Mouse (Mus musculus) midbrain, embryonic 14.5 days (tissue): Measurements from ENCODE around the gene Tat. TPM values are rescaled to one million over a fixed set of nuclear protein-coding genes. Genes with fewer than 3 reads are reported as not detected.

Source experiments
- ATAC-seq: fragments of 200-750 bp; cut with Nextera tagmentation; 2 replicates; pipeline ENCODE4 v1.8.0; 2017; ENCODE audit warnings: moderate number of reproducible peaks, moderate library complexity; ENCODE audit not compliant: low FRiP score, low TSS enrichment
- DNase-seq: peaks from one replicate; pipeline ENCODE4 v3.0.0-alpha.2; 2015
- H3K27ac ChIP-seq: fragments of 300-500 bp; sonication (generic); replicated peaks from 2 replicates; pipeline ENCODE4 v1.5.1; 2014; ENCODE audit warnings: mild to moderate bottlenecking, low read depth, low read length, moderate library complexity
- H3K27me3 ChIP-seq: fragments of 300-500 bp; sonication (generic); 2 replicates; pipeline ENCODE4 v1.6.1; 2014; ENCODE audit warnings: low read length, control low read depth, mixed read lengths; ENCODE audit not compliant: control insufficient read depth, insufficient read depth
- H3K36me3 ChIP-seq: fragments of 300-500 bp; sonication (generic); 2 replicates; pipeline ENCODE4 v1.6.1; 2014; ENCODE audit warnings: low read length, control low read depth; ENCODE audit not compliant: control insufficient read depth, insufficient read depth
- H3K4me1 ChIP-seq: fragments of 300-500 bp; sonication (generic); 2 replicates; pipeline ENCODE4 v1.6.1; 2014; ENCODE audit warnings: mild to moderate bottlenecking, antibody characterized with exemption, low read length, control low read depth; ENCODE audit not compliant: control insufficient read depth, insufficient read depth
- H3K4me2 ChIP-seq: fragments of 300-500 bp; sonication (generic); 2 replicates; pipeline ENCODE4 v1.6.1; 2014; ENCODE audit warnings: mild to moderate bottlenecking, low read length, moderate library complexity
- H3K4me3 ChIP-seq: fragments of 300-500 bp; sonication (generic); replicated peaks from 2 replicates; pipeline ENCODE4 v1.5.1; 2014; ENCODE audit warnings: low read depth, low read length
- H3K9ac ChIP-seq: fragments of 300-500 bp; sonication (generic); replicated peaks from 2 replicates; pipeline ENCODE4 v1.6.1; 2014; ENCODE audit warnings: mild to moderate bottlenecking, low read length, moderate library complexity
- H3K9me3 ChIP-seq: fragments of 300-500 bp; sonication (generic); 2 replicates; pipeline ENCODE4 v1.6.1; 2016; ENCODE audit warnings: low read length, control low read depth, mixed read lengths; ENCODE audit not compliant: control insufficient read depth
- WGBS: fragments of 180-500 bp; shearing (Covaris S2); extraction: QIAGEN DNeasy Blood & Tissue Kit; methylation state at CpG from one replicate; pipeline ENCODE4 v1.1.7; 2014; 5-methylcytosine and 5-hydroxymethylcytosine counted together
- polyA plus RNA-seq: library from polyadenylated mRNA; unstranded; fragments of >200 nt; fragmentation: Nextera tagmentation; extraction: Ambion mirVana; gene quantifications from 2 replicates; pipeline ENCODE4 v1.2.1, GENCODE M21; 2014

The Tat gene
- not detected in 2 replicates for polyA plus RNA-seq

DNA sequence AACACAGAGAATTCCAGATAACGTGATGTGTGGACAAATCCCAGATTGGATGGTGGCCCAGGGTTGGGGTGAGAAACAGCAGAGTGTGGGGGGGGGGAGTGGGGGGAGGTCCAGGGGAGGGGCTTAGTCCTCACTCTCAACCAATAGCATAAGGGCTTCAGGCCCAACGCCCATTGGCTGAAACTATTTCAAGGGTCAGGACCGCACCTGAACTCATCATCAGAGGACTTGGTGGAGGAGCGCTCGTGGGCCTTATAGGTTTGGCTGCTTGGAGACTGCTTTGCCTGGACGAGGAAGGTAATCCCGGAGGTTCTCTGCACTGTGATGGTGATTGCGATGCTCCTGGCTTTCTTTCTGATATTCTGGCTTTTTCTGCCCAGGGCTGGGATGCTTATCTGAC lies at the start of gene Tat:
Tat (plus strand) TSS at position 214 of the 400 bp plus-strand sequence.
- no peak for DNase-seq
- H3K9me3 ChIP-seq: no peaks in the 10 kb centered on the region
- H3K9ac ChIP-seq: no peak within 1 kb of the TSS
- H3K4me3 ChIP-seq: no peak within 1 kb of the TSS
- WGBS: 87% methylated on average over 8 of the region's 8 CpGs
- H3K4me1 ChIP-seq: no peaks in the 10 kb centered on the region
- H3K27me3 ChIP-seq: no peaks in the 10 kb centered on the region
- H3K27ac ChIP-seq: no peak within 1 kb of the TSS
- no peak within 1 kb of the TSS for H3K4me2 ChIP-seq
- no peaks in the 10 kb centered on the region for H3K36me3 ChIP-seq
- no peak for ATAC-seq

DNA sequence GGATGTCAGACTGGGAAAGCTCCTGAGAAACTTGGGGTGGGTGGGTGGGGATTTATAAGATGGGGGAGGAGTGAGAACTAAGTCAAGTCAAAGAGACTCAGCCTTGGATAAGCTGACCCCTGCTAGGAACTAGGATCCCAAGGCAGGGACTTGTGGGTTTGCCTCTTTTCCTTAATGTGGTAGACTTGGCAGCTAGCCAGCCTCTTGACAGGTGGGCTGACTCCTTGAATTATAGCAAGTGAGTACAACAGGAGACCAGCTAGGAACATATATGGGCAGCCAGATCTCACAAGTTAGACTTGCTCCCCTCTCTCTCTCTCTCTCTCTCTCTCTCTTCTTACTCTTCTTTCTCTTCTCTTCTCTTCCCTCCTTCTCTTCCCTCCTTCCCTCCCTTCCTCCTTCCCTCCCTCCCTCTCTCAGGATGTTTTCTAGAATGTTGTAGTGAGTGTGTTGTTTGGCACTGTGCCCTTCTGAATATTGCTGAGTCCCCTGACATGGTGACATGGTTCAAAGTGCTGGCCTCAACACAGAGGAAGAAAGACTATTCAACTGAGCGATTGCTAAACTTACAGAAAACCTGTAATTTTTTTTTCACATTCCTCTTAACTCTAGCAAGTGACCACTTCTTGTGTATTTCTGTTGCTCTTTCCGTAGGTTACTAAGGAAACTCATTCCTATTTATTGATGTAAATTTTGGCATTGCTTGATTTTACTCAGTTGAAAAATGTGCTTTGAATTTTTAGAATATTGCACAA lies 48.5 kb upstream of the Tat start:
- peaks cover 44% of the 10 kb centered on the region for H3K36me3 ChIP-seq
- ATAC-seq: no peak
- H3K4me2 ChIP-seq: no peak overlapping the region
- DNase-seq: no peak
- H3K4me3 ChIP-seq: no peak overlapping the region
- no peaks in the 10 kb centered on the region for H3K4me1 ChIP-seq
- no peak overlapping the region for H3K9ac ChIP-seq
- H3K27me3 ChIP-seq: no peaks in the 10 kb centered on the region
- no peaks in the 10 kb centered on the region for H3K9me3 ChIP-seq
- H3K27ac ChIP-seq: no peak overlapping the region
- WGBS: 93% methylated on average over 2 of the region's 2 CpGs

DNA sequence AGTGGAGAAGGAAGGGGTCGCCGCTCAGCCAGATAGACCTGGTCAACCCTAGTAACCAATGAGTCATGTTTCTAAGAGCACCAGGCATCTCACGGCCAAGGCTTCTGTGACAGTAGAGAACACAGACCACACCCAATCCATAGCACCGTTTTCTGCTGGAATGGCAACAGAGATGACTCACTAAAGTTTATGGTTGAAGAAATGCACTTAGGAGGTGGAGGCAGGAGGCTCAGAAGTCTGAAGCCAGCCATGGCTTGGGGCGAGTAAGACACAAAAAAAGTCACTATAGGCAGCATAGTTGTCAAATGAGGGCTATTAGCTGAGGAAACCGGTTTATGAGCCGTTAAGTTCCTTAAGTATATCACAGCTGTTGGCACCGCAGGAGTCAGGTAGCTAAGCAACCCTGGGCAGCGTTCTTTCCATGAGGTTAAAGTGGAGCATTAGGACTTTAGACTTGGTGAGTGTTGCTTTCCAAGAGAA lies 45.0 kb upstream of the Tat start:
- no peak for DNase-seq
- Histone ChIP-seq H3K9me3 (no peaks in the 10 kb centered on the region), H3K27ac (no peak overlapping the region), H3K4me2 (no peak overlapping the region), H3K27me3 (no peaks in the 10 kb centered on the region), H3K4me3 (no peak overlapping the region), H3K9ac (no peak overlapping the region), H3K4me1 (0 out of 2 replicates have a peak, but pooled peaks cover 6% of the 10 kb centered on the region), H3K36me3 (peaks cover 23% of the 10 kb centered on the region)
- WGBS: 59% methylated on average over 9 of the region's 9 CpGs
- no peak for ATAC-seq

DNA sequence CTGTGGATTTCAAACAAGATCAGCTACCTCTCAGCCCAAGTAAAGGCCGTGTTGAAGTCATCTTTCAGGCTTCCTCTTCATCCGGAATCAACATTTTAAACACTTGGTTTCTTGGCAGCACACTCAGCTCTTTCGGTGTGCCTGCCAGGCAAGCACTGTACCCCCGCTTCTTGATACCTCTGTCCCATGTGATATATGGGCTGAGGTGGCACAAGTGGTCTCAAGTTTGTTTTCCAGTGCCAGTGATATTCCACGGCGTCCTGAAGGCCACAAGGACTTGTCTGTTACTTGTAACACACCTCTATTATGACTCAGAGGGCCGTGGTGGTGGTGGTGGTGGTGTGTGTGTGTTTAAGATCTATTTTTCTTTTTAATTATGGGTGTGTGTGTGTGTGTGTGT lies 44.5 kb upstream of the Tat start:
- no peak overlapping the region for H3K4me2 ChIP-seq
- ATAC-seq (no peak), DNase-seq (no peak)
- H3K27me3 ChIP-seq: no peaks in the 10 kb centered on the region
- no peak overlapping the region for H3K4me3 ChIP-seq
- H3K27ac ChIP-seq: no peak overlapping the region
- H3K36me3 ChIP-seq: peaks cover 18% of the 10 kb centered on the region
- H3K9me3 ChIP-seq: no peaks in the 10 kb centered on the region
- 0 out of 2 replicates have a peak, but pooled peaks cover 6% of the 10 kb centered on the region for H3K4me1 ChIP-seq
- H3K9ac ChIP-seq: no peak overlapping the region
- WGBS: 91% methylated on average over 7 of the region's 7 CpGs

DNA sequence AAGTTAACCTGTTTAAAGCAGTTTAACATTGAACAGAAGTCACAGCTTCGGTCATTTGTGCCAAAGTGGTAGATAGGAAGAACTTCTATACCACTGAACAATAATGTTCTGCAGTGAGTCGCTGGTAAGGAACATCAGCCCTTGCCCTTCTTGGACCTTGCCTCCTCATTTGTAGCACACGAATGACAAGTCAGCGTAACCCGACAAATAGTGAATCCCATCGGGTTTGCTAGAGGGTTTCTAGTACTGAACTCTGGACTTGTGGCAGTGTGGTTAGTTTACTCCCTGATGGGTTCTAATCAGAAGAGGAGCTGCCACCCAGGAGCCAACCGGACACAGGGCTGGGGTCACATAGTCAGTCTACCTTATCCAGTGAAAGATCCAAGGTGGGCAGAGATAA lies 44.0 kb upstream of the Tat start:
- ATAC-seq (no peak), DNase-seq (no peak)
- no peak overlapping the region for H3K4me3 ChIP-seq
- H3K36me3 ChIP-seq: peaks cover 12% of the 10 kb centered on the region
- no peak overlapping the region for H3K4me2 ChIP-seq
- H3K4me1 ChIP-seq: 0 out of 2 replicates have a peak, but pooled peaks cover 6% of the 10 kb centered on the region
- no peak overlapping the region for H3K9ac ChIP-seq
- no peaks in the 10 kb centered on the region for H3K9me3 ChIP-seq
- H3K27ac ChIP-seq: no peak overlapping the region
- 91% methylated on average over 7 of the region's 7 CpGs for WGBS
- H3K27me3 ChIP-seq: no peaks in the 10 kb centered on the region

DNA sequence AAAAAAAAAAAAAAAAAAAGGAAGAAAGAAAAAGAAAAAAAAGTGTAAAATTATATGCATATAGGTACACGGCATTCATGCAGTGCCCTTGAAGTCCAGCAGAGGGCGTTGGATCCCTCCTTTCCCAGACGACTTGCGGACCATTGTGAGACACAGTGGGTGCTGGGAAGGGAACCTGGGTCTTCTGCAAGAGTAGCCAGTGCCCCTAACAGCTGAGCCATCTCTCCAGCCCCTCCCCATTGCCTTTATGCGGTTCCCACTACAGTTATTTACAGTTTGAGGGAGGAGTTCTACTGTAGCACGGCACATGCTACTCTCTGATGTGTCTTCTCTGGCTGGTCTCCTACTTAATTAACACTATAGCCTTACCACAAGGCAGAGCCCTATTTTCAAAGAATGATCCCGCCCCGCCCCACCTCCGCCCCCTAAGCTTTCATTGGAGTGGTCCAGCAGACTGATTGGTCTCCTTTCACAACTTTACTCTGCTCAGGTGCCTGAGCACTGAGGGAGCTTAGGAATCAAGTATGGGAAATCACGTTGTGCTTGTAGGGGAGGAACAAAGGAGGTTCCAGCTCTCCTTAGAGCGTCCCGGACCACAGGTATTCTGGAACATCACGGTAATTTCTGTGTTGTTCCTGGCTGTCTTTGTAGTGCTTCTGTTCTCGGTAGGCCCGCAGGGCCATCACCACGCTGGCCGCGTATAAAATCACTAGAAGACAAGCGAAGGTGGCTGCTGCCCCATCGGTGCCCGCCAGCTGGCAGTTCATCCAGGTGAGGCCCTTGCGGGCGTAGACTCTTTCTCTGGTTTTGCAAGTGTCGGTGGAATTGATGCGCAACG lies 42.6 kb upstream of the Tat start:
- Histone ChIP-seq H3K4me3 (peak overlapping the region; percentile 39), H3K4me2 (peak overlapping the region; percentile 67), H3K9ac (peak overlapping the region; percentile 56), H3K27ac (peak overlapping the region; percentile 73), H3K9me3 (no peaks in the 10 kb centered on the region), H3K36me3 (peaks cover 11% of the 10 kb centered on the region; the same call in 1 of the 2 replicates), H3K27me3 (no peaks in the 10 kb centered on the region), H3K4me1 (0 out of 2 replicates have a peak, but pooled peaks cover 6% of the 10 kb centered on the region)
- DNase-seq: peak; percentile 80
- peak; percentile 34; the same call in 1 of the 2 replicates for ATAC-seq
- 3% methylated on average over 26 of the region's 26 CpGs for WGBS

DNA sequence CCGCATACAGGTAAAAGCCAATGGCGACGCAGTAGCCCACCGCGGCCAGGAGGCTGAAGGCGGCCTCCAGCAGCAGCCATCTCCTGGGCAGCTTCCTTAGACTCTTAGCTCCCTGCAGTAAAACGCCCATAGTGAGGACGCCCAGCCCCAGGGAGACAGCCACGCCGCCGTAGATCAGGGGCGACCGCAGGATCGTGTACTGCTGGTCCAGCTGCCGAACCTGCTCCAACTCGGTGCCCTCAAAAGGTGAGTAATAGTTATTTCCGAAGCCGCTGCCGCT lies 42.0 kb upstream of the Tat start:
- WGBS: 6% methylated on average over 19 of the region's 19 CpGs
- peak; percentile 56 for DNase-seq
- H3K27me3 ChIP-seq: no peaks in the 10 kb centered on the region
- peaks cover 10% of the 10 kb centered on the region; the same call in 1 of the 2 replicates for H3K36me3 ChIP-seq
- peak overlapping the region; percentile 56 for H3K9ac ChIP-seq
- H3K4me2 ChIP-seq: peak overlapping the region; percentile 67
- H3K27ac ChIP-seq: peak overlapping the region; percentile 73
- no peak for ATAC-seq
- 0 out of 2 replicates have a peak, but pooled peaks cover 6% of the 10 kb centered on the region for H3K4me1 ChIP-seq
- H3K9me3 ChIP-seq: no peaks in the 10 kb centered on the region
- peak overlapping the region; percentile 39 for H3K4me3 ChIP-seq

DNA sequence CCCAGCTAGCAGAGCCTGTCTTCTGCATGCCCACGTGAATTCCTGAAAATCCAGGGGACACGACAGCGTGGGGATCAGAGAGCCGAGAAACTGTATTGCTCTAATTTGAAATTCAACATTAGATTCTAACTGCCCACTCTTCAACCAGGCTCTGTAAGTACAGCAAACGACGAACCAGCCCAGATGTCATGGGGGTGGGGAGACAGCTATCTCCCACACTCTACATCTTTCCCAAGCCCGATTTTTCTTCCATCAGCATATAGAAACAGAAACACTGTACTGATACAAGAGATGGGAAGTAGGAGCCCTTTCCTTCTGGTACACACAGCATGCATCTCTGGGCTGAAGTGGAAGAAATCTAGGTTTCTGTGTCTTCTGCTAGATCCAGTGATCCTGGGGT lies 38.1 kb upstream of the Tat start:
- Histone ChIP-seq H3K36me3 (no peaks in the 10 kb centered on the region), H3K9ac (no peak overlapping the region), H3K4me3 (no peak overlapping the region), H3K4me1 (peaks cover 15% of the 10 kb centered on the region), H3K27ac (no peak overlapping the region), H3K4me2 (no peak overlapping the region), H3K27me3 (no peaks in the 10 kb centered on the region), H3K9me3 (no peaks in the 10 kb centered on the region)
- DNase-seq (no peak), ATAC-seq (no peak)
- 65% methylated on average over 7 of the region's 7 CpGs for WGBS
